Mouse (Mus musculus) kidney, embryonic 14.5 days (tissue): Measurements from ENCODE around the gene Mboat1. TPM values are rescaled to one million over a fixed set of nuclear protein-coding genes. Genes with fewer than 3 reads are reported as not detected.
A peak's percentile ranks its signal among the peaks of the same experiment; 100 is the strongest.

Experiments used
- ATAC-seq: fragments of 200-750 bp; cut with Nextera tagmentation; 2 replicates; pipeline ENCODE4 v1.8.0; 2017; ENCODE audit warnings: moderate number of reproducible peaks, mild to moderate bottlenecking, moderate TSS enrichment, moderate library complexity; ENCODE audit not compliant: low FRiP score, low TSS enrichment
- H3K27ac ChIP-seq: fragments of 300-500 bp; sonication (generic); 2 replicates; pipeline ENCODE4 v1.5.1; 2014; ENCODE audit warnings: low read depth, mild to moderate bottlenecking, low read length, moderate library complexity, mixed read lengths
- H3K27me3 ChIP-seq: fragments of 300-500 bp; sonication (generic); 2 replicates; pipeline ENCODE4 v1.6.1; 2014; ENCODE audit warnings: mild to moderate bottlenecking, low read length; ENCODE audit not compliant: control insufficient read depth, insufficient read depth
- H3K36me3 ChIP-seq: fragments of 300-500 bp; sonication (generic); 2 replicates; pipeline ENCODE4 v1.6.1; 2014; ENCODE audit warnings: low read length, mixed read lengths; ENCODE audit not compliant: control insufficient read depth, insufficient read depth
- H3K4me1 ChIP-seq: fragments of 300-500 bp; sonication (generic); 2 replicates; pipeline ENCODE4 v1.6.1; 2014; ENCODE audit warnings: low read length, mixed read lengths; ENCODE audit not compliant: control insufficient read depth, insufficient read depth
- H3K4me2 ChIP-seq: fragments of 300-500 bp; sonication (generic); replicated peaks from 2 replicates; pipeline ENCODE4 v1.6.1; 2014; ENCODE audit warnings: low read depth, mild to moderate bottlenecking, low read length
- H3K4me3 ChIP-seq: fragments of 300-500 bp; sonication (generic); 2 replicates; pipeline ENCODE4 v1.5.1; 2014; ENCODE audit warnings: mild to moderate bottlenecking, low read length
- H3K9ac ChIP-seq: fragments of 300-500 bp; sonication (generic); 2 replicates; pipeline ENCODE4 v1.6.1; 2014; ENCODE audit warnings: low read depth, mild to moderate bottlenecking, low read length, moderate library complexity
- H3K9me3 ChIP-seq: fragments of 300-500 bp; sonication (generic); 2 replicates; pipeline ENCODE4 v1.6.1; 2016; ENCODE audit warnings: low read length; ENCODE audit not compliant: control insufficient read depth
- WGBS: fragments of 180-500 bp; shearing (Covaris S2); extraction: QIAGEN DNeasy Blood & Tissue Kit; methylation state at CpG from one replicate; pipeline ENCODE4 v1.1.7; 2014; 5-methylcytosine and 5-hydroxymethylcytosine counted together
- polyA plus RNA-seq: library from polyadenylated mRNA; unstranded; fragments of >200 nt; fragmentation: Nextera tagmentation; extraction: Ambion mirVana; gene quantifications from 2 replicates; pipeline ENCODE4 v1.2.1, GENCODE M21; 2014

The Mboat1 gene
- polyA plus RNA-seq, 1 experiment from 2014 or later, result 32.8 TPM

DNA sequence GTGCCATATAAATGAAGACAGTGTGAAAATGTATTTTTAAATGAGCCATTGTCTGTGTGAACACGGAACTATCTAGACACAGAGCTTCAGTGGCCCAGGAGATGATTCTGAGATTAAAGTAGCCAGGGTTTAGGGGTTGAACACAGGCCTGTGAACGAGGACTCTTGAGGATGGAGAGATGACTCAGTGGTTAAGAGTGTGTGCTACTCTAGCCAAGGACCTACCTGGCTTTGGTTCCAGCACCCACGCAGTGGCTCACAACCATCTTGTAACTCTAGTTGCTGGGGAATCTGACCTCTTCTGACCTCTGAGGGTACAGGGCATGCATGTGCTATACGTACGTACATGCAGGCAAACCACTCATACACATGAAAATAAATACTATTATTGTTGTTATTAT lies 3.9 kb downstream of the Mboat1 start:
- Histone ChIP-seq H3K4me3 (no peak overlapping the region), H3K9me3 (no peaks in the 10 kb centered on the region), H3K36me3 (no peaks in the 10 kb centered on the region), H3K4me2 (no peak overlapping the region), H3K27me3 (no peaks in the 10 kb centered on the region), H3K9ac (no peak overlapping the region), H3K4me1 (peaks cover 10% of the 10 kb centered on the region; the same call in 1 of the 2 replicates), H3K27ac (no peak overlapping the region)
- 90% methylated on average over 5 of the region's 5 CpGs for WGBS
- ATAC-seq, result no peak

DNA sequence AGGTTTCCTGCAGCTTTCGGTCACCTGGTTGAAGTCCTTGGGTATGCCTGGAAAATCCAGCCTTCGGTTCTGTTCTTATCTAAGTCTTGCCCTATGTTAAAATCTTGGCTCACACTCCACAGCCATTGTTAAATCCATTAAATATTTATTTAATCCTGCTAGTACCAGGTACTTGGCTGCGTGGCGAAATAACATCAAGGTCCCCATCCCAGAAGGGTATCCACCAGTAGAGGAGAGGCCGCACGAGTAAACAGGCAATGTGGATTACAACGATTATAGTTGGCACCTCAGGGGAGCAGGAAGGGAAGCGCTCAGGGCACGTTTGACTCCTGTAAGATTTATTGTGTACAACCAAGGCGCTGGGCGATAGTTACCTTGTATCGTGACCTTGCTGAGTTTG lies 4.4 kb downstream of the Mboat1 start:
- Histone ChIP-seq H3K9me3 (no peaks in the 10 kb centered on the region), H3K9ac (no peak overlapping the region), H3K36me3 (no peaks in the 10 kb centered on the region), H3K4me1 (peaks cover 10% of the 10 kb centered on the region; the same call in 1 of the 2 replicates), H3K27ac (no peak overlapping the region), H3K4me2 (no peak overlapping the region), H3K27me3 (no peaks in the 10 kb centered on the region), H3K4me3 (no peak overlapping the region)
- 83% methylated on average over 12 of the region's 12 CpGs for WGBS
- no peak for ATAC-seq

DNA sequence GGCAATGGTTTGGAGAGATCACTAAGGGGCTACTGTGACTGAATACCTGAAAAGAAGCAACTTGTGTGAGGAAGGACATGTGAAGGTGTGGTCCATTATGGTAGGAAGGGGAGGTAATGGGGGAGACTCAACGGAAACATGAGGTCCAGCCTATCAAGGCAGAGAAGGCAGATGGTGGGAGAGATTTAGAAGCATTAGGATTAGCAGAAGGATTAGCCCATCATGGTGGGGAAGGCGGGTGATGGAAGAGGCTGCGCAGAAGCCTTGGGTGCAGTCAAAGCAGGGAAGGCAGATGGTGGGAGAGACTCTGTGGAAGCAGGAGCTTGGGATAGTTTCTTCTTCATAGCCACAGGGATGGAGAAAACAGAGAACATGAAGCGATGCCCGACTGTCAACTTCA lies 5.7 kb downstream of the Mboat1 start:
- Histone ChIP-seq H3K36me3 (no peaks in the 10 kb centered on the region), H3K4me2 (no peak overlapping the region), H3K27ac (no peak overlapping the region), H3K4me1 (peaks cover 7% of the 10 kb centered on the region; the same call in 1 of the 2 replicates), H3K4me3 (no peak overlapping the region), H3K9me3 (no peaks in the 10 kb centered on the region), H3K9ac (no peak overlapping the region), H3K27me3 (no peaks in the 10 kb centered on the region)
- no peak for ATAC-seq
- 90% methylated on average over 5 of the region's 5 CpGs for WGBS

DNA sequence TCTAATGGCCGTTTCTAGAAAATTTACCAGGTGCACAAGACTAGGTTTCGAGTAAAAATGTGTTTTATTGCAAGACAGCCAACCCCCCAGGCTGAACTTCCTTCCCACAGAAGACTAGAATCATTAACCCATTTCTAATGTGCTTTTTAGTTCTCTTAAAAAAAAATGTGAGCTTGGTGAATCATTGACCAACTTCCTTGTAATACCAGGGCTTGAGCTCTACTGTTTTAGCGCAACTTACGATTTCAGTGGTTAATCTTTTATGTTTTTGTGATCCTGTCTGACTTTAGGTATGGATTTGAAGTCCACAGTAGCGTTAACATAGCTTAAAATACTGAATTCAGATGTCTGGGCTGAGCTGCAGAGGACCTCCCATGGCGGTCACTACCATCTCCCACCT lies 10.2 kb downstream of the Mboat1 start:
- WGBS, result 63% methylated on average over 6 of the region's 6 CpGs
- Histone ChIP-seq H3K4me2 (no peak overlapping the region), H3K27ac (peak overlapping the region; percentile 78; the same call in 1 of the 2 replicates), H3K9ac (no peak overlapping the region), H3K36me3 (no peaks in the 10 kb centered on the region), H3K9me3 (no peaks in the 10 kb centered on the region), H3K27me3 (no peaks in the 10 kb centered on the region), H3K4me1 (no peaks in the 10 kb centered on the region), H3K4me3 (no peak overlapping the region)
- peak; percentile 43; the same call in 1 of the 2 replicates for ATAC-seq

DNA sequence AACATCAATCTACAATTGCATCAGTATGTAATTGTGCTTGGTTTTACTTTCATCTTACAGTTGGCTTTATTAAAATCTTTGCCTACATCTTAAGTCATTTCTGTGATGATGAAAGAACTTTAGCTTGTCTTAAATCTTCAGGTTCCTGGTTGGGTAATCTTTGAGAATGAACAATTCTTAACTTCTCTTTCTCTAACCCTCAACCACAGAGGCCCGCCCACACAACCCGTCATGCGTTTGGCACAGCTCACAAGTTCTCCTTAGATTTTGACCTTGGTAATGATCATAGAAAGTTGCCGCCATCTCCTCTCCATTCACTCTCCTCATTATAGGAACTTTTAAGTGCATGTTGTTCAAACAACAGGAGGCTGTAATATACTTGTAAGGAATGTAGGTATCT lies 18.0 kb downstream of the Mboat1 start:
- H3K27ac ChIP-seq, result no peak overlapping the region
- H3K4me2 ChIP-seq, result no peak overlapping the region
- no peaks in the 10 kb centered on the region for H3K4me1 ChIP-seq
- WGBS, result 73% methylated on average over 4 of the region's 4 CpGs
- H3K9ac ChIP-seq, result no peak overlapping the region
- H3K27me3 ChIP-seq, result no peaks in the 10 kb centered on the region
- no peak overlapping the region for H3K4me3 ChIP-seq
- H3K36me3 ChIP-seq, result no peaks in the 10 kb centered on the region
- no peak for ATAC-seq
- H3K9me3 ChIP-seq, result no peaks in the 10 kb centered on the region

DNA sequence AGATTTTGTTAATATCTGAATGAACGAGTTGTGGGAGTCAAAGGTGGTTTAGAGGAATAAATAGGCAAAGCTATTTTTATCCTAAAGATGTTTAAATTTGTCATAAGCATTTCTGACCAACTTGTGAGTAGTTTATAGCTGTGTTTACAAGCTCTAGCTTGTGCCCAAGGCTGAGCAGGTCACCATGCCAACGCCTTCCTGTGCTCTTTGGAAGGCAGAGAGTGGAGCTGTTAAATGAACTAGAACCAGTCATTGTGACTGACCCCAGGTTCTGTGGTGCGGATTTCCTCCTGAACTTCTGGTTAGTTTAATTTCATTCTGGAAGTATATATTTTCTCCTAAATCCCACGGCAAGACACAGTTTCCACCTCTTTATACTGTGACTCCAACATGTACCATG lies 23.3 kb downstream of the Mboat1 start:
- Histone ChIP-seq H3K4me3 (no peak overlapping the region), H3K27me3 (no peaks in the 10 kb centered on the region), H3K4me2 (no peak overlapping the region), H3K4me1 (peaks cover 4% of the 10 kb centered on the region; the same call in 1 of the 2 replicates), H3K27ac (peak overlapping the region; percentile 63), H3K36me3 (no peaks in the 10 kb centered on the region), H3K9me3 (peaks cover 2% of the 10 kb centered on the region; the same call in 1 of the 2 replicates), H3K9ac (no peak overlapping the region)
- WGBS, result 62% methylated on average over 4 of the region's 4 CpGs
- 0 out of 2 replicates have a peak, but pooled peaks have one; percentile 64 for ATAC-seq

DNA sequence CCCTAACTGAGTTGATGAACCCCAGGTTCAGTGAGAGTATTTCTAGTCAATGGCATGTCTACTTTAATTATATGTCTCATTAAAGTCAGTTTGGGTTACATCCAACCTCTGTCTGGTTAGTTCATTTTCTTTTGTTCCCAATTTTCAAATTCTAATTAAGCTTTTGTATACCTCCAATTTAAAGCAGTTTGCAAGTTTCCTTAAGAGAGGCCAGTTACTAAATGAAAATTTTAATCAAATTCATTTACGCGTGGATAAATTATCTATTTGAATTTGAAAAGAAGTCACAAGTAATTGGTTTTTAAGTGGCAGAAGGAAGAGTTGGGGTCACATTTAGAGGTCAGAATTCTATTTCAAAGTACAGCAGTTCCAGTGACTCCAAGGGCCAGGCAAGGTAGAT lies 27.2 kb downstream of the Mboat1 start:
- Histone ChIP-seq H3K27me3 (no peaks in the 10 kb centered on the region), H3K4me3 (no peak overlapping the region), H3K4me1 (peaks cover 4% of the 10 kb centered on the region; the same call in 1 of the 2 replicates), H3K27ac (no peak overlapping the region), H3K9ac (no peak overlapping the region), H3K4me2 (no peak overlapping the region), H3K36me3 (no peaks in the 10 kb centered on the region), H3K9me3 (peaks cover 2% of the 10 kb centered on the region; the same call in 1 of the 2 replicates)
- 94% methylated on average over 2 of the region's 2 CpGs for WGBS
- ATAC-seq, result no peak

DNA sequence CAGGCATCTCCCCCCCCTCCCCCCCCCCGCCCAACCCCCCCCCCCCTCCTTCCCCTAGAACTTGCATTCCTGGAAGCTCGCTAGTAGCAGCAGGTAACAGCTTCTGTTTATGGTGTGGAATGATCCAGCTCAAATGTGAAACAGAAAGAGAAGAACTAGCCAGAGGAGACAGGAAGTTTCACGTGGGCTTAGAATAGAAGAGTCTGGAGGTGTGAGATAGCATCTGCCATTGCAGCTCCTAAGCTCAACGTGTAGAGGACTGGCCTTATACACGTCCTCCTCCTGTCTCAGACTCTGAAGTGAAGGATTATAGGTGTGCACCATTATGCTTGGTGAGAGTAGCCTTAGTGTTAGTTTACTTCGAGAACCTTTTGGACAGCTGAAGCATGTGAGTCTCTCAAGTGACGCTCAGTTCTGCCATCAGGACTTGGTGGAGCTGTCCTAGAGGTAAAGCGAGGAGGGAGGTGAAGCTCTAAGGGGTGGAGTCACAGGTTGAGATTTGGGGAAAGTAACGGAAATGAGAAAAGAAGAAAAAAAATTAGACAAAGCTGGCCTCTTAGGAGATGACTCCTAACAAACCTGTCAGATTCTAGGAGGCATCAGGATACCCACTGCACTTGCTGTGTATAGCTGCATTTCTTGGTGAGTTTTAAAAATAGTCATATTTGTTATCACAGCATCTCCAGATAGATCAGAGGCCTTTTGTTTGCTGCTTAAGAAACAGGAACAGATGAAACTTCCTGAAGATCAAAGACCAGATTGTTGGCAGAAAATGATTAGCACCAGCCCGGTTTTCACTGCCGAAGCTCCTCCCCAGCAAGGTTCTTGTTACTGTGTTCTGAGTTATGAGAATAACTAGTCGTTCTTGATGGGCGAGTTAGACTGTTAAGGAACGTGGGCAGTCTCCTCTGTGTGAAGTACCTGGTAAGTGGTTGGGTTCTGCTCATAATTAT lies 30.1 kb downstream of the Mboat1 start:
- 65% methylated on average over 13 of the region's 14 CpGs for WGBS
- no peak for ATAC-seq
- no peak overlapping the region for H3K4me2 ChIP-seq
- peaks cover 2% of the 10 kb centered on the region; the same call in 1 of the 2 replicates for H3K9me3 ChIP-seq
- H3K4me1 ChIP-seq, result no peaks in the 10 kb centered on the region
- no peak overlapping the region for H3K27ac ChIP-seq
- no peaks in the 10 kb centered on the region for H3K36me3 ChIP-seq
- no peak overlapping the region for H3K9ac ChIP-seq
- no peak overlapping the region for H3K4me3 ChIP-seq
- no peaks in the 10 kb centered on the region for H3K27me3 ChIP-seq

DNA sequence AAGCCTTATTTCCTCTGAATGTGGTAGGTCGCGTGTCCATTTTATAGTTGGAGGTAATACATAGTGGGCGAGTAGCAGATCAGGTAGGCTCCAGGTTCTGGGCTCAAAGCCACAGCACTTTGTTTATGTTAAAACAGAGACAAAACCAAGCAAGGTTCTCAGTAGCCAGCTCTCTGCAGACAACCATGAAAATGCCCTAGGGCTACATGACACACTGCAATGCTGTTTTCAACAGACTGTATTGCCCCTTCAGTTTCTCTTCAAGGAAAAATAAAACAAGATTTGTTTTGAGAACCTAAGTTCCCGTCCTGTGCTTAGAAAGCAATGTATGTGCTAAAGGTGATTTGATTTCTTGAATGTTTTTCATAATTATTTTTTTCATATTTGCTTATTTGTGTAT lies 31.2 kb downstream of the Mboat1 start:
- no peak overlapping the region for H3K4me2 ChIP-seq
- peaks cover 2% of the 10 kb centered on the region; the same call in 1 of the 2 replicates for H3K9me3 ChIP-seq
- no peak overlapping the region for H3K4me3 ChIP-seq
- no peak overlapping the region for H3K9ac ChIP-seq
- H3K36me3 ChIP-seq, result no peaks in the 10 kb centered on the region
- H3K27ac ChIP-seq, result no peak overlapping the region
- ATAC-seq, result no peak
- no peaks in the 10 kb centered on the region for H3K27me3 ChIP-seq
- WGBS, result 85% methylated on average over 4 of the region's 4 CpGs
- H3K4me1 ChIP-seq, result no peaks in the 10 kb centered on the region
